Mouse (Mus musculus) left cerebral cortex, postnatal 10 days (tissue): ENCODE measurements around the gene Zp2. TPM values are rescaled to one million over a fixed set of nuclear protein-coding genes. Genes with fewer than 3 reads are reported as not detected.

ENCODE experiments used
- DNase-seq, 2 experiments: peaks; one replicate each; pipeline ENCODE4 v3.0.0; 2021 to 2022; ENCODE audit warnings: low spot score in 2 of 2, mixed read lengths in 1 of 2; ENCODE audit errors: extremely low spot score in 1 of 2
- intact Hi-C: fragments of 180-260 bp; cut with DNase I; formaldehyde crosslinking; loops from one replicate; pipeline ENCODE4 v1.15.1; 2025
- total RNA-seq, 2 experiments: library from RNA; stranded (reverse); gene quantifications; 2 replicates each; pipeline ENCODE4 v1.2.3; 2021

Zp2 gene
- total RNA-seq, 2 experiments from 2014 or later: 0.36 to 0.47 TPM

- intact Hi-C loops: no loop called here
- DNase-seq: peak in 1 of 2 experiments; percentile 27
Measured at GRCm38 (mm10) chr7:120156841-120157409, 11.8 kb upstream of the Zp2 start.

GRCm38 (mm10) chr7:120150898-120151297 is 5.8 kb upstream of the Zp2 start:
- intact Hi-C loops: no loop called here
- no peak for DNase-seq

- DNase-seq: no peak
- intact Hi-C loops: no loop called here
Measured at GRCm38 (mm10) chr7:120150257-120150656, 5.2 kb upstream of the Zp2 start.

- intact Hi-C loops: no loop called here
Measured at GRCm38 (mm10) chr7:120142743-120143142, 2.3 kb downstream of the Zp2 start.

GRCm38 (mm10) chr7:120128951-120129350 is 16.1 kb downstream of the Zp2 start:
- peak in 1 of 2 experiments; percentile 45 for DNase-seq
- intact Hi-C loops: loop anchor here (10.0 kb wide), 1 partner anchor 506 kb away; the partner anchor contains the start of gene Uqcrc2

More at GRCm38 (mm10) chr7:120142743-120143142, 2.3 kb downstream of the Zp2 start:
- no peak for DNase-seq

- intact Hi-C loops: loop anchor here (10.0 kb wide), 1 partner anchor 507 kb away; the partner anchor contains the start of gene Uqcrc2
- no peak for DNase-seq
Measured at GRCm38 (mm10) chr7:120127686-120128059, 17.4 kb downstream of the Zp2 start.

- intact Hi-C loops: loop anchor here (10.0 kb wide), 1 partner anchor 508 kb away; the partner anchor contains the start of gene Uqcrc2
- DNase-seq: no peak
Measured at GRCm38 (mm10) chr7:120126976-120127685, 18.0 kb downstream of the Zp2 start.

- intact Hi-C loops: loop anchor here (1.0 to 10.0 kb wide), 3 partner anchors 78 to 510 kb away; partner anchors contain the start of genes Abca14, Abca15 and Uqcrc2
- peak; percentile 75 to 80 for DNase-seq
Measured at GRCm38 (mm10) chr7:120124844-120125243, 20.2 kb downstream of the Zp2 start.

GRCm38 (mm10) chr7:120123776-120124175 is 21.3 kb downstream of the Zp2 start:
- no peak for DNase-seq
- intact Hi-C loops: loop anchor here (1.0 to 10.0 kb wide), 3 partner anchors 80 to 511 kb away; partner anchors contain the start of genes Abca14, Abca15 and Uqcrc2

GRCm38 (mm10) chr7:120117529-120117928 is 27.6 kb downstream of the Zp2 start:
- no peak for DNase-seq
- intact Hi-C loops: no loop called here

- intact Hi-C loops: no loop called here
- DNase-seq: no peak
Measured at GRCm38 (mm10) chr7:120116976-120117375, 28.1 kb downstream of the Zp2 start.

- intact Hi-C loops: no loop called here
- no peak for DNase-seq
Measured at GRCm38 (mm10) chr7:120109676-120110075, 35.4 kb downstream of the Zp2 start.

GRCm38 (mm10) chr7:120106356-120106755 is 38.7 kb downstream of the Zp2 start:
- peak in 1 of 2 experiments; percentile 39 for DNase-seq
- intact Hi-C loops: no loop called here

- intact Hi-C loops: no loop called here
- no peak for DNase-seq
Measured at GRCm38 (mm10) chr7:120104975-120105374, 40.1 kb downstream of the Zp2 start.

- intact Hi-C loops: no loop called here
- peak in 1 of 2 experiments; percentile 34 for DNase-seq
Measured at GRCm38 (mm10) chr7:120103019-120103567, 42.0 kb downstream of the Zp2 start.

GRCm38 (mm10) chr7:120102164-120102972 is 42.7 kb downstream of the Zp2 start, which contains the start of gene Tmem159:
TSS of gene Tmem159 (plus strand) at chr7:120102353.
- intact Hi-C loops: no loop called here
- peak; percentile 38 to 87 for DNase-seq

- peak; percentile 20 to 72 for DNase-seq
- intact Hi-C loops: loop anchor here (5.0 kb wide), 1 partner anchor 251 kb away; no protein-coding TSS in a partner anchor
Measured at GRCm38 (mm10) chr7:120098403-120098802, 46.7 kb downstream of the Zp2 start.

- DNase-seq: peak; percentile 45 to 64
- intact Hi-C loops: loop anchor here (5.0 kb wide), 1 partner anchor 251 kb away; no protein-coding TSS in a partner anchor
Measured at GRCm38 (mm10) chr7:120097845-120098244, 47.2 kb downstream of the Zp2 start.

GRCm38 (mm10) chr7:120095180-120095579 is 49.9 kb downstream of the Zp2 start, which contains the start of gene Dnah3:
TSS of gene Dnah3 (minus strand) at chr7:120095280.
- intact Hi-C loops: loop anchor here (5.0 kb wide), 1 partner anchor 248 kb away; no protein-coding TSS in a partner anchor
- no peak for DNase-seq
